Mouse (Mus musculus) 3T3-L1 (cell line): ENCODE results near the gene Slc7a14.

ENCODE experiments used
- DNase-seq: peaks from one replicate; pipeline ENCODE4 v3.0.0-alpha.2; 2015; ENCODE audit warnings: low read depth, low spot score

Gene Slc7a14

DNA sequence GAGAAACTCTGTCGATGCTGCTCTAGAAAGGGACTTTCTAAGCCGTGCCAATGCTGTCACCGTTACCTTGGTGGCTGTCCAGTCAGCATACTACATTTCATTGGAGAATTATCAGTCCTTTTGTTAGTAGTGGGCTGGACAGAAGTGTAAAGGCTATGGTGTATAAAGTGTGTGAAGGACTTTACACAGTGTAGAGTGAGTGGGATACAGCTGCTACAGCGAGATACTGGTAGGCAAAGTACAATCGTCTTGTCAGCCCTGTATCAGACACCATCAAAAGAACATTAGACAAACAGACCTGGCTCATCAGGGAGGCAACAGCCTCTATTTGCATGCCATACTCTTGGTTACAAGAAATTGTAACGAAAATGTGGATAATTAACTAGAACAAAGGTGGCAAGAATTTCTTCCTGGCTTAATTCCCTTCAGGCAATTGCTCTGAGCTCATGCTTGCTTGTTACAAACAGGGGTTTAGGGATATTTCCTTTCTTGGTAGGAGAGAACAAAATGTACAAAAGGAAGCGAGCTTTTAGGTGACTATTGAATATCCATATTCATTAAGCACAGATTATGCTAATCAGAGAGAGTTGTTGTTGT is 48.7 kb downstream of the Slc7a14 start:
- no peak for DNase-seq

DNA sequence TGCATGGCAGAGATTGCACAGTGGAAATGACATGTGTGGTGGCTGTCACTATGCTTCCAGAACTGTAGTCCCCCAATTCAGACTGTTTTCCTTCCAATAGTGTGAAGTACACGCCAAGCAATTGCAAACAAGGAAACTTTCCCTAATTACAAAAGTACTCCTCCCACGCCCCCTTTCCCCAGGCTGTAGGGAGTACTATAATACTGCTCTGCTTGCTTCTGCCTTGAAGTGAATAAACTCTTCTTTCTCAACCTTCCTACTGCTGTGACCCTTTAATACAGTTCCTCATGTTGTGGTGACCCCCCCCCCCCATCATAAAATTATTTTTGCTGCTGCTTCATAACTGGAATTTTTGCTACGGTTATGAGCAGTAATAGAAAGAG is 49.2 kb downstream of the Slc7a14 start:
- no peak for DNase-seq

DNA sequence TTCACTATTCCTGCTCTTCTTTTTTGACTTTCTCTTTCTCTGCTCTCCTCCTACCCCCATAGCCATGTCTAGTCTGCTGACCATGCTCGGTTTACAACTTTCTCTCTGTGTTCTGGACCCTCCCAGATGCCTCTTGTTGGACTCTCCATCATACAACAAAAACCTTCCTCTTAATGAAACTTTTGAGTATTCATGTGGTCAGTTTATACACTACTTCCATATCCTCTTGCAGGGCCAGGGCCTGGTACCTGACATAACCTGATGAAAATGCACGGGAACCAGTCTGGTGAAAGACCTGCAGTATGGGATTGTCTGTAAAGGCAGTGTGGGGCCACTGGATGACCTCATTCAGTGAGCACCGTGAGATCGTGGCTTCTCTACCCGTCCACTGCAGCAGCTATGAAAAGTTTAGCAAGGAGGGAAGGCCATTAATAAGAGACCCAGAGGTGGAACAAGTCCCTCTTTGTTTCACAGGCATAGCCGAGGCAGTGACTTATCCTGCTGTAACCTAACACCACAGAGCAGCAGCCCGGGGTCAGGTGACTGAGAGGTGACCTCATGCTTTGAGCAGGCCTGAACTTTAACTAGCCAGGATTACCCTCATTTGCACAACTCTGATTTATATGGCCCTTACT is 49.7 kb downstream of the Slc7a14 start:
- peak; percentile 91 for DNase-seq

DNA sequence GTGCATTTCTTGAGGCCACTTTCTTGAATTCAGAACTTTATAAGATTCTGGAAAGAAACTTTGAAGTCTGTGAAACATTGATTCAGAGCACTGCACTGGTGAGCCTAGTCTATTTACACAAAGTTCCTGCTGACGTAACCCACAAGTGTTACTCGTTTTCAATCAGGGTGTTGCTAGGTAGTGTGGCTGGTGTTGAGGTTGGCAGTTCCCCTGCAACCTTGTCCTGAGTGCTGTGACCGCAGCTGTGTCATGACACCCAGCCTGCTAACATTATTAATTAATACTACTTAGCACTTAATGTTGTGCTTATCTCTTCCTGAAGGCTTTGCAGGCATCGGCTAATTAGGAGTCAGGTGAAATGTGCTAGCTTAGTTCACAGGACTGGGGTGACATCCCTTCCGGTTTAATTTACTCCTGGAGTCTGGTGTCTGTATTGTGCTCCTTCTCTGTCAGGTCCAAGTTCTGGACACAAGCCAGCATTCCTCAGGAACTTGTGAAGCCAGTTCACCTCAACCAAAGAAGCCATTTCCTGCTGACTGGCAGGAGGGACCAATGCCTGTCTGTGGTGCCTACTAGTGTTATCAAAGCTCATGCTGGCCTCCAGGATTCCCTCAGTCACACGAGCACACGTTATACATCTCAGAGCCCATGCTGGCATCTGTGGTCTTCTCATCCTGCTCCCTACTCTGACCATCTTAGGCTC is 50.5 kb downstream of the Slc7a14 start:
- DNase-seq = peak; percentile 62

DNA sequence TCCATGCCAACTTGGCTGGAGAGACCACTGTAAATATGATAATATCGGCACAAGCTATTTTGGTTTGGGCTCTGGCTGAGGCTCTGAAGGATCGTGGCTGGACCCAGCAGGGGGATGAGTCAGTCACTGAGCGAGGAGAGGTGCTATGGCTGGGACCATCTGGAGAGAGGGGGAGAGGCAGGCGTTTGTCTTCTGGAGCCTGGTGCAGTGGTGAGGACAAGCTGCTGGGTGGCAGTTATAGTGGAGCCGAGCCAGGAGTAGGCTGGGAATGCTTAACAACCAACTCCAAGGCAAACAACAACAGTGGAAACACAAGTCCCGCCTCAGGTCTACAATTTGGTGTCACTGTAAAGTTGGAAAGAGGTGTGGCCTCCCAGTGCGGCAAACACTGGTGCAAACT is 55.8 kb downstream of the Slc7a14 start:
- DNase-seq = peak; percentile 19

DNA sequence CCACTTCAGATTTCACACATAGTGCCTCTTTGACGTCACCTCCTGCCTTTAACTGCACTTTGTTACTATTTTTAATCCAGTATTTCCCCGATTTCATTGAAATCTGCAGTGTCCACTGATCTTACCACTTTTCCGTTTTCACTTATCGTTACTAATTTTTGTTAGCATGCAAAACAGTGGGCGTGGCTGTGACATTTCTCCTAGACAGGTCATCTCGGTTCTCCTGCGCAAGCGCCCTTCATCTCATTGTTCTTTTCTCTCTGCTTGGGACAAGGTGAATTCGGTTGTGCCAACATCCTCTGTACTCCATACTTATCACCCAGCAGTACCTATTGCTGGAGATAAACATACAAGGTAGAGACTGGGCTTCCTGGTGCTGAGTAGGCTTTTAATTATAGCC is 56.3 kb downstream of the Slc7a14 start:
- no peak for DNase-seq

DNA sequence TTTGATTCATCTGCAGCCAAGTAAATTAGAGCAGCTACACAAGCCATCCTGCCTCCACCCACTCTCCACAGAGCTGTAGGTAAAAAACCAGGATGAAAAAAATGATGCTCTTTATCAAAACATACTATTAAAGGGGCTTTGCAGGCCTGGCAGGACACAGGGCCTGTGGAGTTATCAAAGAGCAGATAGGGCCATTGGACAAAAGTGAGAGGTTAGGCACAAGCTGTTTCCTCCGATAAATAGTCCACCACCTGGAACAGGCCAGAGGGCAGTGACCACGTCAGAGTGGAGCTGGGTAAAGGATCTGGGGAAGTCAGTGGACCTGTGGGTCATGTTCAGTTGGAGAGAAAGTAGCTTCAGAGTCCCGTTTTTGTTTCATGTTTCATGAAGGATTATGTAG is 57.6 kb downstream of the Slc7a14 start:
- DNase-seq = no peak

DNA sequence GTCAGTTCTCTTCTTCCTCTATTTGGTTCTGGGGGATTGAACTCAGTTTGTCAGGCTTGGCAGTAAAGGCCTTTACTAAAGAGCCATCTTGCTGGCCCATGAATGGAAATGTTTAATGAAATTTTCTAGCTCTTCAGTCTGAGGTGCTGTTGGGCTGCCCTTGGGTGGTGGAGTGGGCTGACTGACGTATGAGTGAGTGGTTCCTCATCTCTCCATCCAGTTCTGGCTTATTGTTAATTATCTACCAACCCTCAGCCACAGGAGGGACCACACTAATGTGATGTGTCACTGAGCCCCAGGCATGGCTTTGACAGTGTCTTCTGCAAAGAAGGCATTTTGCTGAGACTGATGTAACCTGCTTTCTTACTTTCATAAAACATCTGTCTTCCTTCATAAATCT is 66.7 kb downstream of the Slc7a14 start:
- DNase-seq = no peak

DNA sequence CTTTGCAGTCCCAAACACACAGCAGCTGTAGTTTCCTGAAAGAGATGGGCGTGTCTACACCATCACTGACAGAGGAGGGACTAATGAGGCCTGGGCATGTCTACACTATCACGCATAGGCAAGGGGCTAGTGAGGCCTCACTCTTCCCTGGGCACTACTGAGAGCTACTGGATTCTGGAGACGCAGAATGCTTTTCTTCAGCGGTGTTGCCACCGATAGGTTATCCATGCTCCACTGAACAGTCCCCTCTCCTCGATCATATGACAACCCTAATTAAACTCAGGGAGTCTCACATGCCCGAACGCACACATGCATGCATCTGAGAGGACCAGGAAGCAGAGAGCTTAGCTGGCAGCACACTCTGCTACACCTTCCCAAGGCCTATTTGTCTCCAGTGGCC is 69.3 kb downstream of the Slc7a14 start:
- DNase-seq = no peak

DNA sequence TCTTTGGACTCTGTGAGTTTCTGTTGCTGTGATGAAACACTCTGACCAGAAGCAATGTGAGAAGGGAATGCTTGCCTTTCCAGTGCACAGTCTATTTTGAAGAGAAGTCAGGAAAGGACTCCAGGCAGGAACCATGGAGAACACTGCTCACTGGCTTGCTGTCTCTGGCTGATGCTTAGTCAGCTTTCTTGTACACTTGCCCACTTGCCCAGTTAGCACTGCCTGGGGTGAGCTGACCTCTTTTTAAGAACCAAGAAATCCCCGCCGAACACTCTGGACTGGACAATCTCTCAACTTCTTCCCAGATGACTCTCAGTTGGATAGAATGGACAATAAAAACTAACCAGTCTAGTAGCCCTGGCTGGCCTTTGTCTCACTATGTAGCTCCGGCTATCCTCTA is 70.5 kb downstream of the Slc7a14 start:
- no peak for DNase-seq

DNA sequence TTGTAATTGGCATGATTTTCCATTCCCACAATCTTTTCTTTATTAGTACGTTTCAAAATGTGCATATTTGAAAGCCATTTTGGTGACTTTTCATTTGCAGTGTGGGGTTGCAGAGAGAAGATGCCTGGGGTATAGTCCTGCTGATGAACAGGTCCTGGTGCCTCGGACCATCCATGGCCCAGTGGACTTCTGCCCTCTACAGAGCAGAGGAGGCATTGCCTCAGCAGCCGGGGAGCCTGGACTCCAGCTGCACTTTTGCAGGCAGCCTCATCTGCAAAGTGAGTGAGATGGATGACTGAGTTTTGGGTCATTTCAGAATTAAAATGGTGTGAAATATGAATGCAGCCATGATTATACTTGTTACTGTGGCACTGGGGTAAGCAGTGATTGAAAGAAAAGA is 72.2 kb downstream of the Slc7a14 start:
- DNase-seq = peak; percentile 31

DNA sequence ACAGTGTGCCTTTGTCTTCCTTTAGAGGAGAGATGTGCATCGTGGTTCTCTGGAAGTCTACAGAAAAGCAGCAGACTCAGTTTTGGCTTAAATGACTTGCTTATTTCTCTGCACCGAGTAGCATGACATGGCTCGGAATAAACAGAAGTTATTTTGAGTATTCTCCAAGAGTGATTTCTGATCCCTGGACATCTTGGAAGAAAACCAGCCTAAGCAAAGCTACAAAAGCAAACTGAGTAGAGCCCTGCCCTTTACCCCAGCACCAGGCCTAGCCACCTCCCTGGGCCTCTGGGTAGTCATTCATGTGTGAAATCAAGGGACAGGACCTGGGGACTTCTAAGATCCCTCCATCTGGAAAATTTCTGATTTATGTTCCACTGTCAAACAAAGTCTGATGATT is 74.0 kb downstream of the Slc7a14 start:
- no peak for DNase-seq

DNA sequence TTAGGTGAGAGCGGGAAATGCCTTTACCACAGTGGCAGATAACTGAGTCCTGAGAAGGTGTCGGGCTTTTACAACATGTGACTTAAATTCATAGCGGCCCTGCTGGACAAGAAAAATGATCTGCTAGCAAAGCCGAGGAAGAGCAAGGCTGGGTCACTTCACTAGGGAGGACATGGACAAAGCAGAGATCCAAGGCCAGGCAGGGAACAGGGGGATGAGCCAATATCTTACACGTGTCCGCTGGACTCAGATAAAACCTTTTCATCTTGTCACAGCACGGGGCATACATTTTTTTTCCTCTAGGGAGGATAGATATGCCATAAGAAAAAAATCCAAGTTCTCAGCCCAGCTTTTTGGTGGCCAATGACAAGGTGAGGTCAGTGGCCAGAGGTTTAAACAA is 75.8 kb downstream of the Slc7a14 start:
- DNase-seq = no peak

DNA sequence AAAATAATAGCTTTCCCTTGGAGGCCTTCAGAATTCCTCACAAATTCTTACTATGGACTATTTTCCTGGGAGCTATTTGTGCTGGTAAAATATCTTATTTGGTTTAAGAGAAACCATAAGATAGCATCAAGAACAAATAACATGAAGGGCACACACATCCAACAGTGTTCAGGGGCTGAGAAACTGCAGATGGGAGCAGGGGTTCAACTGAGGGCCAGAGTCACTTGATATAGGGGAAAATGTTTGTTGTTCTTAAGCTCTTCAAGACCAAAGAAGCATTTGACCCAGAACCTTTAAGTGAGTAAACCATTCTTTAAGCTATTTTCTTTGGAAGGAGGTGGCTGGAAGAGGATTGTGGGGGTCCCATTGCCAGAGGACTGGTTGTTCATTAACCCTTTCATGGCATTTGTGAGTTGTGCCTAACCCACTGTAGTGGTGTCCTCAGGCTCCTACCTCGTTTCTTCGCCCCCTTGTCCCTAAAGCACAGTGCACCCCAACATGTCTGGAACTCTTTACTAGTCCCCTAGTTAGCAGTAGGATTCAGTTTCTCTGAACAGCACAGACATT is 76.3 kb downstream of the Slc7a14 start:
- DNase-seq = no peak

DNA sequence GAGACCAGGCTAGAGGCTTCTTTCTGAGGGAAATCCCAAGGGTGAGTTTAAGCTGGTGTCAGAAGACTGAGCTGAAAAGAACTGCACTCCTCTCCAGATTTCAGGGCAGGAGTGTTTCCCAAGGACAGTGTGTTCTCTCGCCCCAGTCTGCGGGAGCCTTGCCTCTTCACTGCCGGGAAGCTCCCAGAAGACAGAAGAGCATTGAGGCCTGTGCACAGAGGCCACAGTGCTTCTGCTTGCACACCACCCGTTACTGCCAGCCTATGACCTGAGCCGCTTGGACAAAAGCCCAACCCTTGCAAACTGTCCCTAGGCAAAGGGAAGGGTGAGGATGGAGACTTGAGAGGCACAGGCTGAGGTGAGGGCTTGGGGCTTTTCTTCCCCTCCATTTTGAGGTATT is 80.9 kb downstream of the Slc7a14 start:
- no peak for DNase-seq

DNA sequence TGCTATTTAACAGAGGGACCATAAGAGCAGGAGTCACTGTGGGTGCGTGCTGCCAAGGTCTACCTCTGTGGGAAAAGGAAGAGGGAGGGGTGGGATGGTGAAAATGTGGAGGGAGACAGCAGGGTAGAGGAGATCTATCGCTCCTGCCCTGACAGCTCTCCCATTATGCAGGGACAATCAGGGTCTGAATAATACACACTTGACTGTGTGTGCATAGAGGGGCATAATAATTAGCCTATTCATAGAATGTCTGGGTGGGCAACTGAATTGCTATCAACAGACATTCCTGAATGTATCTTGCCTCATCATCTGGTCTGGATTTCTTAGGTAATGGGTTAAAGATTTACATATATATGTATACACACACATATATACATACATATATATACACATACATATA is 81.7 kb downstream of the Slc7a14 start:
- no peak for DNase-seq

DNA sequence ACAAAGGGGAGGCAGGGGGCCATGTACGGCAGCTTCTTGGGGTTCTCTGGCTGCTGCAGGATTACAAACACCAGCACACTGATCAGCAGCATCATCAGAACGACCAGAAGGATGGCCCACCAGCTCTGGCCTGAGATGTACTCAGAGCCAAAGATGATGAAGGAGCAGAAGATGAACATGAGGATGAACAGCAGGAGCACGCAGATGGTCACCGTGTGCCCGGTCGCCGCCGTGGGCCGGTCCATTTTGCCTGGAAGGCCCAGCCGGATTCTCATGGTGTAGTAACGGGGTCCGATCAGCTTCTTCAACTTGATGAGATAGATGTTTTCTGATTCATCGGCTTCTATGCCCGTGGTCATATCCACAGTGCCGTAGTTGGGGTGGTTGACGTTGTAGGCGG is 86.6 kb downstream of the Slc7a14 start:
- DNase-seq = no peak

DNA sequence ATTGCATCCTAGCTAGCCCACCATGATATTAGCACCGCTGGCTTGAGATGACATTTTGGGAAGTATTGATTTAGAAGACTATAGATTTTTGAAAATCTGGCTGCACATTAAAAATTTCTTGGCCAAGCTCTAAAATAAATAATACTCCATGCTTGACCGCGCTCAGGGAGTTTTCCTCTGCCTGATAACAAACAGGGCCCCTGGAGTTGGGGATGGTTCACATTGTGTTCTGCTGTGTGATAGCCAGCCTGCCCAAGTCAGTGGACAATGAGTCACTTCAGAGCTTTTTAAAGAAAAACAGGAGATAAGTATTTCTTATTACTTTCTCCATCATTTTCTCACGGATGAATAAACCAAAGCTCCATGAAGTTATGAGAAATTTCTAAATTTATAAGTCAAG is 90.1 kb downstream of the Slc7a14 start:
- no peak for DNase-seq

DNA sequence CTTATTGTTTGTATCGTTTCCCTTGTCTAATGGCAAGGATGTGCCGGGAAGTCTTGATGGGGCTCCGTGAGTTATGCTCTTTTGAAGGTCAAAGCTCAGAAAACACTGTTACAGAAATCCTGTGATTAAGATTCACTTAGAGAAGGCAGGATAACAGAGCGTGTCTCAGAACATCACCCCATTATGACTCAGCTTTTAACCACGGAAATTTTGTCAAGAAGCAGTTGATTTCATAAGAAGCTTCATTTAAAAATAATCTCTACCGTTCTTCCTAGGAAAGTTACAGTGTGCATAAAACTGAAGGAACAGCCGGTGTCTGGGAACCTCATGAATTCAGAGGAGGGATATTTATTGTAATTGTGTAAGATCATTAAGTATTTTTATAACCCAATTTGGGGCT is 90.7 kb downstream of the Slc7a14 start:
- DNase-seq = peak; percentile 58

DNA sequence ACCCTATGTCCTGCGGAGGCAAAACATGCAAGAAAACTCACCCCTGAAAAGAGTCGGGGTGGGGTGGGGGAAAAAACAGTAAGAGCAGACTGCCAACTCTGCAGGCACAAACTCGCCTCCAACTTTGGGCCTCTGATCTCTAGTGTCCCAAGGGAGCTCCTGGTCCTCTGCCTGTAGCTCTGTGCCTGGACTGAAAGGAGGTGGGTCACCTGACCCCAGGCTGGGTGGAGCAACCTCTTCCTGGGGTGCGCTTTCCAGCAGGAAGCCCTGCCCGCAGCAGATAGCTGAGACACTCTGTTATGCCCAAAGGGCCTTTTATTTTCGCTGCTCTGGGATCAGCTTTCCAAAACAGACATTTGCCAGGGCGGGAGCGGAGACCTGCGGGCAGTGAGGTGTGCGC is 92.7 kb downstream of the Slc7a14 start:
- no peak for DNase-seq

DNA sequence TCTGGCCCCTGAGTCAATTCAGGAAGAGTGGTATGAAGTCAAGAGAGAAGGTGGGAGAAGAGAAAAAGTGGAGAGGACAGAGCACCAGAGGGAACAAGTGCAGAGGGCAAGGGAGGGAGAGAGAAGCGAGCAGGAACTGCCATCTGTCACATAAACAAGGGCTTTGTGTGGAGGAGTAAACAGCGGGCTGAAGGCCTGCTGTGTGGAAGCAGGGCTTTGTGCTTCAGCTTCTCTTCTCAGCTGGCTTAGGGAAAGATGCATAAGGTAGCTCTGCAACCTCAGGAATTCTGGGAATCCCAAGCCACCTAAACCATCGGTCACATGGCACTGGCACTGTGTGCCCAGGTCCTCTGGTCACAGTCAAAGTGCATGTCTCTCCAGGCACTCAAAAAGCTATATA is 96.4 kb downstream of the Slc7a14 start:
- no peak for DNase-seq

DNA sequence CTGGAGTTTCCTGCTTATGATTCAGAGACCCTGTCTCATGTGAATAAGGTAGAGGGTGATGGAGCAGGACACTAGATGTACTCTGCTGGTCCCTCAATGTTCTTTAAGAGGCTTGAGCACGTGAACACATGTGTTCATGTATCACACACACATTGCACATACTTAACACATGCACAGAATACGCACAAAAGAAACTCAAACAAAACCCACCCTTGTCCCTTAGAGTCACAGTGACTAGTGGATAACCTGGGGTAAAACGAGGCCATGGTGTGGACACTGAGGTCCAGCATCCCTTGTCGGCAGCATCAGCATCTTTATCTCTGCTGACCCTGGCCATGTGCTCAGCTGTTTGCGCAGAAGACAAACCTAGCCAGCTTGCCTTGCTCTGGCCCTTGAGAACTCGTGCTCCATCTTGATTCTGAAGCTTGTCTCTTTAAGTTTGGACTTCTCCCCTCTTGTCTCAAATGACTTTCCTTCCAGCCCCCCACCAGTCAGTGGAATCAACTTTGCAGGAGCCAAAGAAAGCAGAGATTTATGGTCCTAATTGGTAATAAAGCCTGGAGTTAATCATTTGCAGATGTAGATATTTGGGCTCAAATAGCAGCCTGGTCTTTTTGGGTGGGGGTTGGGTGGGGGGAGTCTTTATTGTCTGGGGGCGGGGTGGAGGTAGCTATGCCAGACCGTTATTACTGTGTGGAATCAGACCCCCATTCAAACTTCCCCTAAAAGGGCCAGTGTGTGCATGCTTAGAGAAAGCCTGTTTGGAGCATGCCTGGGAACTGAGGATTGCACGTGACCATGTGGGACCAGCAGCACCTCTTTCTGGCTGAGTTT is 97.8 kb downstream of the Slc7a14 start:
- DNase-seq = no peak
